Mouse (Mus musculus) small intestine, adult 2 months (tissue): ENCODE measurements at regions not wholly inside any gene's neighbourhood (a gene's known extent, or its start where the extent isn't known, plus 50 kb on each side); places are given as distances from the start of the nearest gene placed in this dataset.
A peak's percentile ranks its signal among the peaks of the same experiment; 100 is the strongest.
"Not testable (repeated sequence)": the region's sequence is repeated elsewhere in the genome, so short reads cannot be mapped to it uniquely, and the experiment has no call there.

Experiments used
- H3K27ac ChIP-seq: fragments of 200-500 bp; 2 replicates; pipeline ENCODE4 v1.5.1; 2012; ENCODE audit warnings: low read depth, low read length, control low read depth, inconsistent platforms; ENCODE audit not compliant: insufficient read depth
- H3K27me3 ChIP-seq: fragments of 200-500 bp; 2 replicates; pipeline ENCODE4 v1.6.1; 2012; ENCODE audit warnings: mild to moderate bottlenecking, moderate library complexity, low read length, inconsistent platforms; ENCODE audit not compliant: control insufficient read depth, insufficient read depth
- H3K36me3 ChIP-seq: fragments of 200-500 bp; 2 replicates; pipeline ENCODE4 v1.6.1; 2012; ENCODE audit warnings: mild to moderate bottlenecking, low read length, control low read depth, inconsistent platforms; ENCODE audit not compliant: control insufficient read depth, insufficient read depth
- H3K4me1 ChIP-seq: fragments of 200-500 bp; 2 replicates; pipeline ENCODE4 v1.6.1; 2012; ENCODE audit warnings: low read length, inconsistent platforms, mixed read lengths; ENCODE audit not compliant: control insufficient read depth, insufficient read depth, insufficient read length
- H3K4me3 ChIP-seq: fragments of 200-500 bp; 2 replicates; pipeline ENCODE4 v1.5.1; 2012; ENCODE audit warnings: low read depth, mild to moderate bottlenecking, control low read depth, inconsistent platforms, low read length, moderate library complexity
- CTCF ChIP-seq: fragments of 200-500 bp; IDR thresholded peaks from 2 replicates; pipeline ENCODE4 v1.5.1; 2012; ENCODE audit warnings: low read depth, mild to moderate bottlenecking, control low read depth, inconsistent platforms, low read length, moderate library complexity, mixed read lengths; ENCODE audit not compliant: insufficient replicate concordance, insufficient read length; ENCODE audit errors: extremely low read depth
- POLR2A ChIP-seq: fragments of 200-500 bp; IDR thresholded peaks from 2 replicates; pipeline ENCODE4 v1.6.1; 2012; ENCODE audit warnings: low read depth, mild to moderate bottlenecking, control low read depth, inconsistent platforms, low read length, moderate library complexity
- WGBS: fragments of 180-500 bp; shearing (Covaris S2); methylation state at CpG from one replicate; pipeline ENCODE4 v1.1.7; 2018; 5-methylcytosine and 5-hydroxymethylcytosine counted together

- Histone ChIP-seq H3K4me1 (no peaks in the 10 kb centered on the region), H3K27ac (no peak overlapping the region), H3K4me3 (no peak overlapping the region), H3K36me3 (no peaks in the 10 kb centered on the region), H3K27me3 (no peaks in the 10 kb centered on the region)
- TF ChIP-seq CTCF (no peak), POLR2A (no peak)
- 36% methylated on average over 1 of the region's 1 CpGs for WGBS
Measured at GRCm38 (mm10) chr7:73827549-73827948, 87.4 kb downstream of the Fam174b start.

DNA sequence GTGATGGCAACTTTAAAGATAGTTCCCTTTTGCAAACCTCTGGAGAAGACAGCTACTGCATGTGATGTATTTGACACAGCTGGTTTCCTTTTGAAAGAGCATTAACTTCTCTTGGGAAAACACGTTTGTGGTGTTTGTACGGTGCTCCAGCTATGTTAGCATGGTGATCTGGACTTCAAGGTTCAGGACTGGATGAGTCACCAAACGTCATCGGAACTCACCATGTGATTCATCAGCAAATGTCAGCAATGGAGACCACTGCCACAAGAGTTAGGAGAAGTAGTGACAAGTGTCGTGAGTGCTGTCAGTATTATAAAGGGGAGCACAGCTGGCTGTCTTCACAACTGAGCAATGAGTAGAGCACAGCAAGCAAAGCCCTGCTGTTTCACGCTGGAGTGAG lies 90.5 kb downstream of the Fam174b start:
- H3K27ac ChIP-seq: no peak overlapping the region
- WGBS: 72% methylated on average over 6 of the region's 6 CpGs
- no peaks in the 10 kb centered on the region for H3K36me3 ChIP-seq
- H3K4me3 ChIP-seq: no peak overlapping the region
- H3K27me3 ChIP-seq: no peaks in the 10 kb centered on the region
- H3K4me1 ChIP-seq: no peaks in the 10 kb centered on the region
- TF ChIP-seq CTCF: no peak
- no peak for TF ChIP-seq POLR2A

- no peak overlapping the region for H3K4me3 ChIP-seq
- H3K27ac ChIP-seq: no peak overlapping the region
- no peaks in the 10 kb centered on the region for H3K36me3 ChIP-seq
- 82% methylated on average over 3 of the region's 3 CpGs for WGBS
- no peaks in the 10 kb centered on the region for H3K27me3 ChIP-seq
- no peaks in the 10 kb centered on the region for H3K4me1 ChIP-seq
- TF ChIP-seq CTCF (no peak), POLR2A (no peak)
Measured at GRCm38 (mm10) chr7:73840381-73840780, 100.3 kb downstream of the Fam174b start.

DNA sequence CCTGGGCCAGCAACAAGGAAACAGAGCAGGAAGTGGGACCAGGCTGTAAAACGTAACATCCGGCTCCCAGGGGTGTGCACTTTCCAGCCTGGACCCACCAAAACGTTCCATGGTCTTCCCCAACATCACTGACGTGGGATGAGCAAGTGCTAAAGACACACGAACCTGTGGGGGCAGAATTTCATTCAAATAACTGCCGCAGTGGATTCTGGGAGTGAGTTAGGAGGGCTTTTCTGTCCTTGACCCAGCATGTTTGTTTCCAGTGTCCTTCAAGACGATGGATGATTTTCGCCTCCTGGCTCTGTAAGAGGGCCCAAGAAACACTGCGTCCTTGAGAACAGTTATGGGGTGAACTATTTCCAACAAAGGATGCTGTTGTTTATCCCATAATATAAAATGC lies 112.1 kb downstream of the Fam174b start:
- Histone ChIP-seq H3K27me3 (no peaks in the 10 kb centered on the region), H3K4me3 (no peak overlapping the region), H3K4me1 (no peaks in the 10 kb centered on the region), H3K36me3 (no peaks in the 10 kb centered on the region), H3K27ac (no peak overlapping the region)
- 71% methylated on average over 9 of the region's 9 CpGs for WGBS
- no peak for TF ChIP-seq CTCF

- not testable (repeated sequence) for H3K4me1 ChIP-seq, H3K36me3 ChIP-seq, H3K27ac ChIP-seq, H3K4me3 ChIP-seq, H3K27me3 ChIP-seq
- 59% methylated on average over 3 of the region's 3 CpGs for WGBS
Measured at GRCm38 (mm10) chr7:73853296-73853950, 113.3 kb downstream of the Fam174b start.

- Histone ChIP-seq H3K27ac (no peak overlapping the region), H3K4me1 (no peaks in the 10 kb centered on the region), H3K4me3 (no peak overlapping the region), H3K27me3 (no peaks in the 10 kb centered on the region), H3K36me3 (no peaks in the 10 kb centered on the region)
- WGBS: 36% methylated on average over 4 of the region's 4 CpGs
- TF ChIP-seq CTCF: peak; percentile 44; the same call in 1 of the 2 replicates
- TF ChIP-seq POLR2A: no peak
Measured at GRCm38 (mm10) chr7:73855489-73855888, 115.4 kb downstream of the Fam174b start.

GRCm38 (mm10) chr7:73856908-73857307 lies 116.8 kb downstream of the Fam174b start:
- Histone ChIP-seq H3K36me3 (no peaks in the 10 kb centered on the region), H3K27ac (no peak overlapping the region), H3K27me3 (no peaks in the 10 kb centered on the region), H3K4me3 (no peak overlapping the region), H3K4me1 (no peaks in the 10 kb centered on the region)
- WGBS: 76% methylated on average over 6 of the region's 6 CpGs
- TF ChIP-seq CTCF (no peak), POLR2A (no peak)

DNA sequence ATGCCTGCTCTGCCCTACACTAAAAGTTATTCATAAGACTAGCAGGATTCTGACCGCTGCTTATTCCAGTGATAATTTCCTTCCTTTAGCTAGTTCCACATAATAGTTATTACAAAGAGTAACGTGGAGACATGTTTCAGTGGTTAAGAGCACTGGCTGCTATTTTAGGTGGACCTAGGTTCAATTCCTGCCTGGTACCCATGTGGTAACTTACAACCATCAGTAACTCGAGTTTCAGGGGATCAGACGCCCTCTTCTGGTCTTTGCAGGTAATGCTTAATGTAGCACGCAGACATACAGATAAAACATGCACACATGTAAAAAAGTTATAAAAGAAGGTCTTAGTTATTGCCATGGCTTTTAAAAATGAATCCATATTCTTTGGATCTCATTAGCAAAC lies 125.0 kb downstream of the Fam174b start:
- TF ChIP-seq CTCF (no peak), POLR2A (no peak)
- Histone ChIP-seq H3K4me3 (no peak overlapping the region), H3K4me1 (no peaks in the 10 kb centered on the region), H3K27ac (no peak overlapping the region), H3K36me3 (no peaks in the 10 kb centered on the region), H3K27me3 (no peaks in the 10 kb centered on the region)
- WGBS: 65% methylated on average over 5 of the region's 5 CpGs
